Mouse (Mus musculus) cerebellum, adult 8-10 months (tissue): ENCODE results near the gene Lyve1.

Experiments used
- DNase-seq: peaks from one replicate; pipeline ENCODE4 v3.0.0; 2022

Lyve1 gene

GRCm38 (mm10) chr7:110807460-110808030, 55.5 kb downstream of the Lyve1 start:
- DNase-seq: no peak

- no peak for DNase-seq
Measured at GRCm38 (mm10) chr7:110804266-110804665, 58.8 kb downstream of the Lyve1 start.

- DNase-seq: no peak
Measured at GRCm38 (mm10) chr7:110803131-110803530, 59.9 kb downstream of the Lyve1 start.

GRCm38 (mm10) chr7:110801028-110801427, 62.0 kb downstream of the Lyve1 start:
- DNase-seq: peak; percentile 85
